Mouse (Mus musculus): ENCODE measurements around the gene Bhlhe40.
A peak's percentile ranks its signal among the peaks of the same experiment; 100 is the strongest.

The Bhlhe40 gene

DNA sequence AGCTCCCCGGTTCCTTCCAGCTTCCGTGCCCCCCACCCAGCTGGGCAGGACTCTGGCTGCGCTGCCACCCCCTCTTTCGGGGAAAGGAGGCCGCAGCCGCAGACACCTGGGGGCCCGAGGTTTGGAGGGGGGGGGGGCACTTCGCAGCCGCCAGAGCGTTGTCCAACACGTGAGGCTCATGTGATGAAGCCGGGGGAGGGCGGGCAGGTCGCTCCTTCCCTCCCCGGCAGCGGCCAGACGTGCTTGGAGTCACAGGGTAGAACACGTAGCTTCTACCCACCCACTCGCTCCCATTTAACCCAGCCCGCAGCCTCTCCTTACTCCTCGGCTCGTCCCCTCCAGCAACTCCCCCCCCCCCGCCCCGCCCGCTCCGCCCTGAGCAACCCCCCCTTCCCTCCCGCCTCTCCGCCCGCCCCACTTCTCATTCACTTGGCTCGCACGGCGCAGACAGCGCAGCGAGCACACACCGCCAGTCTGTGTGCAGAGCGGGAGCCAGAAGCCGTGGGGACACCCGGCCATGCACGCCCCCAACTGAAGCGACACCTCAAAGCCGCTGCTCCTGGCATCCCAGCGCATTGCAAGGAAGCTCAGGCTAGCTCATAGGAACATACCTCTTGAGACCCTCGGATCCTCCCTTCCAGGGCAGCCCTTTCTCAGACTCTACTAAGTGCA is at the start of gene Bhlhe40:
Gene Bhlhe40 (plus strand): TSS at position 424 of the 672 bp plus-strand sequence.
- peak; percentile 86 to 90 for DNase-seq (ENCODE audit: low spot score in 2 of 2)

- DNase-seq (ENCODE audit: low spot score in 2 of 2) = no peak
Observed at GRCm38 (mm10) chr6:108611663-108612062, 48.8 kb upstream of the Bhlhe40 start.

- DNase-seq (ENCODE audit: low spot score in 2 of 2) = no peak
Observed at GRCm38 (mm10) chr6:108618025-108618424, 42.4 kb upstream of the Bhlhe40 start.

GRCm38 (mm10) chr6:108623028-108623565 is 37.3 kb upstream of the Bhlhe40 start:
- DNase-seq (ENCODE audit: low spot score in 2 of 2) = no peak

DNA sequence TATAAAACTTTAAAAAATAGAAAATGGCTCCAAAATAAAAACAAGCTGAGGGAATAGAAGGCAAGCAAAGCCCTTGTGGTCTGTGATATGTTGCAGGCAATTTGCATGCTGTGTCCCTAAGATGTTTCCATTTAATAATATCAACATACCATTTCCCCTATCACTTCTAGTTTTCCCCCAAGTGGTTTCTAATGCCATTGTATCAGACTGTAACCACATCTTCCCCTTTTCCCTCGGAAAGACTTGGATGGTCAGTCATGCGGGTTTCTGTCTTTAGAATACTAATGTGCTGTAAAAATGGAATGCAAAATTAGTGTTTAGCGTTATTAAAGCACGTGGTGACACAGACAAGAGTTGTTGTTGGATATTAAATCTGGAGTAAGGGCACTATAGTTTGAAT is 35.5 kb upstream of the Bhlhe40 start:
- DNase-seq (ENCODE audit: low spot score in 2 of 2) = no peak

DNA sequence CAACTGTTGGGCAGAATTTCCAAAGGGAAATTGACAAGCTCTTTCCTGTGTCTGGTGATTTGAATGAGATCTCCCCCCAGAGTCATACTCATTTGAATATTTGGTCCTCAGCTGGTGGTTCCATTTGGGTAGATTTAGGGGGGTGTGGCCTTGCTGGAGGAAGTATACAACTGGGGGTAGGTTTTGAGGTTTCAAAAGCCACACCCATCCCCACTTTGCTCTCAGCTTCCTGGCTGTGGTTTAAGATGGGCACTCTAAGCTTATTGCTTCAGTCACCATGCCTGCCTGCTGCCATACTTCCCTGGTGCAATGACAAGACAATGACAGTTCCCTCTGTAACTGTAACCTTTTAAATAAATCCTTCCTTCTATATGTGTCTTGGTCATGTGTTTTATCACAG is 29.7 kb upstream of the Bhlhe40 start:
- no peak for DNase-seq (ENCODE audit: low spot score in 2 of 2)

DNA sequence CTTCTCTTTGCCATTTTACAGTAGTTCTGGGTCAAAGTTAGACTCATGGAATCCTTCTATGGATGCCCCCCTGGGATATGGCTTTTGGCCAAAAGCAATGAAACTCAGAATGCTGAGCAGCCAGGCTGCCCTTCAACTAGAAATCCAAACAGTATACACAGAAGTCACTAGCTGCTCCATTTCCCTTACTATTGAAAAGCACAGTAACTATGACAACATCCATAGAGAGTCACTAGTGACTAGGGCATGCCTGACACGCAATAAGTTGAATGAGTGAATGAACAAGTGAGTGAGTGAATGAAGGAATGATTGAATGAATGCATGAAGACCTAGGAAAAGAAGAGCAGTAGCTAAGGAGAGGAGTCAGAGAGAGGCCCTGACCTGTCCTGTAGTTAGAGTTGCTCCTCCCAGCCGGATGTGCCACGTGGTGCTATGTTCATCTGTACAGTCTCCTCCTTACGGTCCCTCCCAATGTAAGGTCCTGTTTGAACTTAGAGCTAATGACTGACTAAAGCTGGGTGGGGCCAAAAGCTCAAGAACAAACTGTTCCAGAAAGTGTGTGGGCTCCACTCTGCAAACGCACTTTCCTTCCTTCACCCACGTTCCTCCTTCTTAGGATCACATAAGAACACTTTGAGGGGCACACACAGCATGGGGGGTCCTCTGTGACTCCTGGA is 22.1 kb upstream of the Bhlhe40 start:
- DNase-seq (ENCODE audit: low spot score in 2 of 2) = no peak

GRCm38 (mm10) chr6:108642020-108642419 is 18.4 kb upstream of the Bhlhe40 start:
- DNase-seq (ENCODE audit: low spot score in 2 of 2) = no peak

GRCm38 (mm10) chr6:108643035-108643434 is 17.4 kb upstream of the Bhlhe40 start:
- no peak for DNase-seq (ENCODE audit: low spot score in 2 of 2)

DNA sequence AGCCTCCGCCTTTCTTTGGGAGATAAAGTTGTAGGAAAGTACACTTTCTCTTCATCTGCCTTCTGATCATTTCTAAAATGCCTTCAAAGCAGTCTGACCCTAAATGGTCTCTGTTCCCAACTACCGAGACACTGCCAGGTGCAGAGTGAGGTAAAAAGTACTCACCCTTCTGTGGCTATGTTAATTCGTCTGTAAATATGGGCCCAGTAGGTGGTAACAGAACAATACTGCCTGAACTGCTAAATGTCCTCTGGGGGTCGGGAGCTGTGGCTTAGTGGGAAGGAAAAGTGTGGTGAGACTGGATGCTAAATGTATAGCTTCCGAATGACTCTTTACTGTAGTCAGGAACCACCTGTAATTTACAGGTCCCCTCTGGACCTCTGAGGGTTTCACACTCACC is 16.1 kb upstream of the Bhlhe40 start:
- DNase-seq (ENCODE audit: low spot score in 2 of 2) = no peak

GRCm38 (mm10) chr6:108647094-108647493 is 13.3 kb upstream of the Bhlhe40 start:
- no peak for DNase-seq (ENCODE audit: low spot score in 2 of 2)

DNA sequence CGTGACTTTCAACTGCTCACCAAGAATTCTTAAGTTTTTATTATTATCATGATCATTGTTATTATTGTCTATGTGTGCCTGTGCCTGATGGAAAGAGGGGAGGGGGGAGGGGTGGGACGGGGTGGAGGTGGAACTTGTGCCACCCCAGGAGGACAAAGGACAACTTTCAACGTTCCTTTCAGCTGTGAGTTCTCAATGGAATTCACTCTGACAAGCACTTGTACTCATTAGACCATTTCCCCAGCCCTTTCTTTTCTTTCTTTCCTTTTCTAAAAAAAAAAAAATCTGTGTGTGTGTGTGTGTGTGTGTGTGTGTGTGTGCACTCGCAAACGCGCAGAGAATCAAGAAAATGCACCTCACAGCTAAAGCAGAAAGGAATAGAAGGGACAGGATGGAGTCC is 12.4 kb upstream of the Bhlhe40 start:
- DNase-seq (ENCODE audit: low spot score in 2 of 2) = no peak

- DNase-seq (ENCODE audit: low spot score in 2 of 2) = no peak
Observed at GRCm38 (mm10) chr6:108655861-108656260, 4.6 kb upstream of the Bhlhe40 start.

DNA sequence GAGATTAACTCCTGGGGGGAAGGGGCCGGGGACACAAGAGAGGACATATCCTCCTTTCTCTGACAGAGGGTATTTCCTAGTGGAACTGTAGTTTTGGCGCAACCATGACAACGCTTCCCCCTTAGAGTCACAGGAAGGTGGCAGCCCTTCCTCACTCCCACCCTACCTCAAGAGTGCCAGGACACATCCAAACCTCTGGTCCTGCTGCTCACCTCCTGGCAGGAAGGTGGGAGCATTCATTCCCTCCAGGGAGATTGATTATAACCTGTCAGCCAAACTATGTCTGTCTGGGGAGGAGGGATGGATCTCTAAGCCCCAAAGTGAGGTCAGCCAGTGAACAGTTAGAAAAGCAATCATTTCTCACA is 2.4 kb upstream of the Bhlhe40 start:
- DNase-seq (ENCODE audit: low spot score in 2 of 2) = no peak

- peak in 1 of 2 experiments; percentile 42 for DNase-seq (ENCODE audit: low spot score in 2 of 2)
Observed at GRCm38 (mm10) chr6:108658416-108659201, 1.8 kb upstream of the Bhlhe40 start.

- peak; percentile 90 to 93 for DNase-seq (ENCODE audit: low spot score in 2 of 2)
Observed at GRCm38 (mm10) chr6:108659221-108659725, 1.2 kb upstream of the Bhlhe40 start.

- peak; percentile 77 to 86 for DNase-seq (ENCODE audit: low spot score in 2 of 2)
Observed at GRCm38 (mm10) chr6:108659726-108660205, 663 bp upstream of the Bhlhe40 start.

GRCm38 (mm10) chr6:108660878-108661389 is 505 bp downstream of the Bhlhe40 start:
- DNase-seq (ENCODE audit: low spot score in 2 of 2) = no peak

DNA sequence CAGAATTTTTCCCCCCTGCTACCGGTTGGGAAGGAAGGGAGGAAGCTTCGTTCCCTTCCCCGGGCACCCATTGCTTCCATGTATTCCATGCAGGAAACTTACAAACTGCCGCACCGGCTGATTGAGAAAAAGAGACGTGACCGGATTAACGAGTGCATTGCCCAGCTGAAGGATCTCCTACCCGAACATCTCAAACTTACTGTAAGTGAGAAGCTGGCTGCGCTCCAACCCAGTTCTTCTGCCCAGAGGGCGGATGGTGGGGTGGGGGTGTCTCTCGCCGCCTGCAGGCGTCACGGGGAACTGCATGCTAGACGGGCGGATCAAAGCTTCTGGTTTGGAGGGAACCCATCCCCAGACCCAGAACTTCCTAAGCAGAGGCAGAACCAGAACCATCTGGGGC is 983 bp downstream of the Bhlhe40 start:
- peak; percentile 81 to 94 for DNase-seq (ENCODE audit: low spot score in 2 of 2)

DNA sequence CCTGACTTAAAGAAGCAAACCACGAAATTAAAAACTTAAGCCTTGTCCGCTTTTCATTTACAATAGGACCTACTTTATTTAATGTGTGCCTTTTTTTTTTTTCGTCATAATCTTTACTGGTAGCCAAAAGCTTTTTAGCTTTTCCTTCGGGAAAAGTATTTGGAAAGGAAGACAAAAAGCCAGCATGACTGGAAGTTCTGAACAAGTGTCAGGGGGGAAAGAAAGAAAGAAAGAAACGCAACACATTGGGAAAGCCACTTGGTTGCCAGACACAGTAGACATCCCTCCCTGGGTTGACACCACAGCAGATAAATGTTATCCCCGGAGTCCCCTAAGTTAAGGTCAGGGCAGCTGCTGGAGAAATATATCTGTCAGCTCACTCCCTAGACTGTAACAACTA is 1.5 kb downstream of the Bhlhe40 start:
- no peak for DNase-seq (ENCODE audit: low spot score in 2 of 2)

DNA sequence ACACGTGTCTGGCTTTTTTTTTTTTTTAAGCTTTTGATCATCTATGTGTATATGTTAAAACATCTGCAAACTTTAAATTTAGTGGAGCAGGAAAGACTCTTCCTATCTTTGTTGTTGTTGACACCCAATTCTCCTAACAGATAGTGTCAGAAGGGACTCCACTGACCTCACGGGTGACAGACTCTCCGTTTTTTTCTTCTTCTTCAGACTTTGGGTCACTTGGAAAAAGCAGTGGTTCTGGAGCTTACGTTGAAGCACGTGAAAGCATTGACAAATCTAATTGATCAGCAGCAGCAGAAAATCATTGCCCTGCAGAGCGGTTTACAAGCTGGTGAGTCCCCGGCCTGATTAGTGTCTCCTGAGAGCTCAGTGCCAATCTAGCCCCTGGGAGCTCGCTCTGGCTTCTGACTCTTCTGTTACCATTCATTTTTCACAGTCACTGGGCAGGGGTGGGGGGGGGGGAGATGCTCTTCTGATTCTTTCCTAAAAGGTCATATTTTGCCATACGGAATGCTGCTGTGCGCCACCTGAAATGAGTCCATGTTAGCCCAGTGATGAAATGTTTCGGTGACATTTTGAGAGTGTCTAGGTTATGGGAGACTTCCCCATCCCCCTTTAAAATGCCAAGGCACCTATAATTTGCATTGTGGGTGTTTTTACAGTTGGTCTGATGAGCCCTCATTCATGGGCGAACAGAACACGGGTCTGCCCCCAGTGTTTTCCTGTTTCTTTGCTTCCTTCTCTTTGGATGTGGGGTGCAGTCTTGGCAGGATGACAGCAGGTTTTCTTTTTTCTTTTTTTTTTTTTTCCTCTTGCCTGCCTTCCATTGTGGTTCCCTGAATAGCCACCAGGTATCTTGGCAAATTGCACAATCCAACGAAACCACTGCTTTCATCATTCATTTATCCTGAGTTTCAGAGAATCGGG is 2.1 kb downstream of the Bhlhe40 start:
- DNase-seq (ENCODE audit: low spot score in 2 of 2) = no peak
